In genomic region chr6:16333638-16334037, GRCm38 (mm10) we compare ENCODE assay signal across 17 mouse cellular contexts.
A peak's percentile ranks its signal among the peaks of the same experiment; 100 is the strongest.
DNase-seq lines count a peak whose midpoint lies in the region; ATAC-seq and TF ChIP-seq lines count a peak whose summit lies in the region.
"Had no signal": no experiment of that assay in that cellular context is flagged by ENCODE, and none has a peak within 500 bp of the region (broad histone marks: within the 10 kb centered on the region; RNA-seq: fewer than 3 reads in every experiment).

No protein-coding gene starts in this region.

- H3K4me3 ChIP-seq in heart, embryonic 12.5 days, result no peak overlapping the region
- no peak overlapping the region for H3K4me3 ChIP-seq in stomach, embryonic 15.5 days (replicated peaks)
- H3K4me3 ChIP-seq in stomach, postnatal 0 days (ENCODE audit: low read depth, low read length), result no peak overlapping the region
- no peak overlapping the region for H3K4me3 ChIP-seq in limb, embryonic 10.5 days
- H3K4me3 ChIP-seq in liver, embryonic 12.5 days, result no peak overlapping the region
- H3K4me3 ChIP-seq: liver, embryonic 15.5 days had no signal

- no peaks in the 10 kb centered on the region for H3K9me3 ChIP-seq in heart, embryonic 12.5 days (replicated peaks)
- H3K9me3 ChIP-seq in stomach, embryonic 15.5 days, result no peaks in the 10 kb centered on the region
- H3K9me3 ChIP-seq in stomach, postnatal 0 days (ENCODE audit: control insufficient read depth, low read length), result no peaks in the 10 kb centered on the region
- no peaks in the 10 kb centered on the region for H3K9me3 ChIP-seq in limb, embryonic 10.5 days (replicated peaks)
- H3K9me3 ChIP-seq in liver, embryonic 12.5 days (replicated peaks), result no peaks in the 10 kb centered on the region
- H3K9me3 ChIP-seq: liver, embryonic 15.5 days had no signal

- H3K27ac ChIP-seq in heart, embryonic 12.5 days (ENCODE audit: poor library complexity, severe bottlenecking), result no peak overlapping the region
- H3K27ac ChIP-seq in stomach, embryonic 15.5 days, result no peak overlapping the region
- no peak overlapping the region for H3K27ac ChIP-seq in stomach, postnatal 0 days (replicated peaks)
- H3K27ac ChIP-seq in limb, embryonic 10.5 days, result no peak overlapping the region
- no peak overlapping the region for H3K27ac ChIP-seq in liver, embryonic 12.5 days
- H3K27ac ChIP-seq: hindbrain, postnatal 0 days; liver, embryonic 15.5 days had no signal

- no peaks in the 10 kb centered on the region for H3K4me1 ChIP-seq in heart, embryonic 12.5 days (replicated peaks)
- no peaks in the 10 kb centered on the region for H3K4me1 ChIP-seq in stomach, embryonic 15.5 days
- no peaks in the 10 kb centered on the region for H3K4me1 ChIP-seq in stomach, postnatal 0 days (replicated peaks; ENCODE audit: control insufficient read depth, insufficient read depth)
- H3K4me1 ChIP-seq in limb, embryonic 10.5 days, result peaks cover 7% of the 10 kb centered on the region
- H3K4me1 ChIP-seq in liver, embryonic 12.5 days, result no peaks in the 10 kb centered on the region
- H3K4me1 ChIP-seq: liver, embryonic 15.5 days had no signal

- no peak for ATAC-seq in heart, embryonic 12.5 days (ENCODE audit: insufficient number of reproducible peaks, low FRiP score)
- ATAC-seq in stomach, embryonic 15.5 days (ENCODE audit: insufficient read depth, low FRiP score, low read depth), result no peak
- no peak for ATAC-seq in stomach, postnatal 0 days (ENCODE audit: low FRiP score, low TSS enrichment)
- no peak for ATAC-seq in liver, embryonic 12.5 days
- ATAC-seq: forebrain, embryonic 16.5 days; hindbrain, postnatal 0 days; lung, postnatal 0 days had no signal

- no peaks in the 10 kb centered on the region for H3K27me3 ChIP-seq in heart, embryonic 12.5 days (replicated peaks)
- no peaks in the 10 kb centered on the region for H3K27me3 ChIP-seq in stomach, embryonic 15.5 days (replicated peaks)
- no peaks in the 10 kb centered on the region for H3K27me3 ChIP-seq in stomach, postnatal 0 days (ENCODE audit: control insufficient read depth, insufficient read depth, low read length)
- H3K27me3 ChIP-seq in limb, embryonic 10.5 days (ENCODE audit: low read depth, poor library complexity, severe bottlenecking), result no peaks in the 10 kb centered on the region
- no peaks in the 10 kb centered on the region for H3K27me3 ChIP-seq in liver, embryonic 12.5 days (replicated peaks)
- H3K27me3 ChIP-seq: liver, embryonic 15.5 days had no signal

- TF ChIP-seq EP300 in stomach, postnatal 0 days (optimal IDR thresholded peaks at IDR 0.05), result no peak

- H3K4me2 ChIP-seq in heart, embryonic 12.5 days, result peak overlapping the region; percentile 12; the same call in 1 of the 2 replicates
- H3K4me2 ChIP-seq in stomach, embryonic 15.5 days, result peak overlapping the region; percentile 14; the same call in 1 of the 2 replicates
- H3K4me2 ChIP-seq in stomach, postnatal 0 days (replicated peaks; ENCODE audit: low read depth), result no peak overlapping the region
- no peak overlapping the region for H3K4me2 ChIP-seq in liver, embryonic 12.5 days
- H3K4me2 ChIP-seq: liver, embryonic 15.5 days had no signal

- no peaks in the 10 kb centered on the region for H3K36me3 ChIP-seq in heart, embryonic 12.5 days
- H3K36me3 ChIP-seq in stomach, embryonic 15.5 days, result no peaks in the 10 kb centered on the region
- no peaks in the 10 kb centered on the region for H3K36me3 ChIP-seq in stomach, postnatal 0 days (ENCODE audit: control insufficient read depth, insufficient read depth, low read length)
- no peaks in the 10 kb centered on the region for H3K36me3 ChIP-seq in limb, embryonic 10.5 days
- H3K36me3 ChIP-seq in liver, embryonic 12.5 days, result no peaks in the 10 kb centered on the region
- H3K36me3 ChIP-seq: liver, embryonic 15.5 days had no signal

- intact Hi-C loops in heart, postnatal 14 days (cut with DNase I), result no loop called here

- no peak for DNase-seq in heart, postnatal 14 days
- DNase-seq in stomach, postnatal 0 days (ENCODE audit: low spot score), result no peak
- DNase-seq in limb, embryonic 10.5 days (ENCODE audit: low spot score), result peak; percentile 31
- DNase-seq in layer of hippocampus, adult 18-20 months (ENCODE audit: low spot score in 2 of 2), result no peak
- DNase-seq in c-Kit-positive CD71-positive TER-119-positive erythroid progenitor cells, embryonic 14.5 days (ENCODE audit: low spot score), result no peak
- DNase-seq: cerebellum, adult 11-12 months; cerebellum, postnatal 36 days; gastrocnemius, postnatal 25 days; heart, postnatal 36 days; kidney, adult 9 months had no signal

- 32% methylated on average over 8 of the region's 8 CpGs for WGBS in heart, embryonic 12.5 days
- WGBS in stomach, embryonic 15.5 days, result 14% methylated on average over 8 of the region's 8 CpGs
- 12% methylated on average over 8 of the region's 8 CpGs for WGBS in stomach, postnatal 0 days
- WGBS in limb, embryonic 10.5 days, result 19% methylated on average over 8 of the region's 8 CpGs
- WGBS in liver, embryonic 12.5 days (ENCODE audit: insufficient replicate concordance), result 56% methylated on average over 8 of the region's 8 CpGs

- no peak for TF ChIP-seq CTCF in stomach, postnatal 0 days (IDR thresholded peaks at IDR 0.05; ENCODE audit: low read depth)

- no peak overlapping the region for H3K9ac ChIP-seq in heart, embryonic 12.5 days
- no peak overlapping the region for H3K9ac ChIP-seq in stomach, embryonic 15.5 days
- H3K9ac ChIP-seq in stomach, postnatal 0 days (ENCODE audit: low read length), result no peak overlapping the region
- H3K9ac ChIP-seq in liver, embryonic 12.5 days, result no peak overlapping the region
- H3K9ac ChIP-seq: liver, embryonic 15.5 days had no signal

Comparison
In these comparisons a context has a peak if more than half of its experiments do, and no peak if none do; other contexts are left out.
1. H3K4me2 ChIP-seq: peak in heart, embryonic 12.5 days (single experiment) and stomach, embryonic 15.5 days (single experiment); none in stomach, postnatal 0 days (single experiment) and liver, embryonic 12.5 days (single experiment).